Mouse (Mus musculus) neutrophil, adult 59 days (primary cell): Measurements from ENCODE around the gene Gm21863. TPM values are rescaled to one million over a fixed set of nuclear protein-coding genes. Genes with fewer than 3 reads are reported as not detected.

ENCODE experiments used
- total RNA-seq, 2 experiments: library from RNA; stranded (reverse); gene quantifications; 1 replicate in 1 of 2; 2 replicates in 1 of 2; pipeline ENCODE4 v1.2.4; 2023

The Gm21863 gene
- not detected for total RNA-seq

GRCm38 (mm10) chr12:19953869-19954555 lies at the start of gene Gm21863:
Gene Gm21863 (plus strand): TSS chr12:19954505.

